Mouse (Mus musculus): Measurements from ENCODE around the gene Eif3f. TPM values are rescaled to one million over a fixed set of nuclear protein-coding genes. Genes with fewer than 3 reads are reported as not detected.

The Eif3f gene
- polyA plus RNA-seq, 1 experiment from 2014 or later, result 68.2 TPM

DNA sequence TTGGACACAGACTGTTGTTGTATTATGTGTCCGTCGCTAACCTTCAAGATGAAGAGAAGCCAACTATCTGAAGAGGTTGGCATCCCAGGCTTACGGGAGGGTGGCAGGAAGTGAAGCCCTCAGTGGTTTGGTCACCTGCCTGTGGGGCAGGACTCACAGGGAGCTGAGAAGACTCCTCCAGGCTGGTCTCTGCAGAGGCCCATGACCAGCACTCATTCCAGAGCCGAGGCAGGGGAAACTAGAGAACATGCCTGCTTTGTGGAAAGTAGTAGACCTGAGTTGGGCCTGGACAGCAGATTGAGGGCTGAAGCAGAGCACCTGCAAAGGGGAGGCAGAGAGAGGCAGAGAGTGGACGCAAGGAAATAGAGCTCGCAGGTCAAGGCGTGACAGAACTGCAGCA, 1.2 kb downstream of the Eif3f start:
- peaks cover 10% of the 10 kb centered on the region for H3K4me1 ChIP-seq (ENCODE audit: control insufficient read depth, insufficient read depth, low read length)
- peak overlapping the region; percentile 83 for H3K4me2 ChIP-seq (ENCODE audit: low read depth, low read length)
- H3K36me3 ChIP-seq (ENCODE audit: control insufficient read depth, insufficient read depth, low read length), result peaks cover 16% of the 10 kb centered on the region
- peak overlapping the region; percentile 98 for H3K9ac ChIP-seq (ENCODE audit: low read depth, low read length)
- no peaks in the 10 kb centered on the region for H3K9me3 ChIP-seq (ENCODE audit: control insufficient read depth, low read length)
- no peaks in the 10 kb centered on the region for H3K27me3 ChIP-seq (replicated peaks; ENCODE audit: control insufficient read depth, insufficient read depth, low read length)
- ATAC-seq, result no peak
- H3K4me3 ChIP-seq (ENCODE audit: low read length), result peak overlapping the region; percentile 99
- WGBS, result 86% methylated on average over 7 of the region's 7 CpGs
- no peak overlapping the region for H3K27ac ChIP-seq (ENCODE audit: low read length)

DNA sequence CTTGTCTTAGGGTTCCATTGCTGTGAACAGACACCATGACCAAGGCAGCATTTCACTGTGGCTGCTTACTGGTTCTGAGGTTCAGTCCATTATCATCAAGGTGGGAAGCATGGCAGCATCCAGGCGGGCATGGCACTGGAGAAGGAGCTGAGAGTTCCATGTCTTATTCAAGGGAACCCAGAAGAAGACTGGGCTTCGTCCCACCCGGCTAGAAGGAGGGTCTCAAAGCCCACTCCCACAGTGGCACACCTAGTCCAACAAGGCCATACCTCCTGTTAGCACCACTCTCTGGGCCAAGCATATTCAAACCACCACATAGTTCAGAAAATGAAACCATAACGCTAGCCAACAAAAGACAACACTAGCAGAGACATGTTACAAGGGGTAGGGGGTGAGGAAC, 2.4 kb downstream of the Eif3f start:
- Histone ChIP-seq H3K27me3 (replicated peaks; ENCODE audit: control insufficient read depth, insufficient read depth, low read length) (no peaks in the 10 kb centered on the region), H3K27ac (ENCODE audit: low read length) (no peak overlapping the region), H3K4me3 (ENCODE audit: low read length) (no peak overlapping the region), H3K36me3 (ENCODE audit: control insufficient read depth, insufficient read depth, low read length) (peaks cover 26% of the 10 kb centered on the region), H3K4me2 (ENCODE audit: low read depth, low read length) (no peak overlapping the region), H3K9me3 (ENCODE audit: control insufficient read depth, low read length) (no peaks in the 10 kb centered on the region), H3K4me1 (ENCODE audit: control insufficient read depth, insufficient read depth, low read length) (peaks cover 10% of the 10 kb centered on the region), H3K9ac (ENCODE audit: low read depth, low read length) (no peak overlapping the region)
- WGBS, result 92% methylated on average over 4 of the region's 4 CpGs
- ATAC-seq, result no peak

GRCm38 (mm10) chr7:108941466-108941865, 7.2 kb downstream of the Eif3f start:
- Histone ChIP-seq H3K4me3 (ENCODE audit: low read length) (no peak overlapping the region), H3K9me3 (ENCODE audit: control insufficient read depth, low read length) (no peaks in the 10 kb centered on the region), H3K27me3 (replicated peaks; ENCODE audit: control insufficient read depth, insufficient read depth, low read length) (no peaks in the 10 kb centered on the region), H3K4me2 (ENCODE audit: low read depth, low read length) (no peak overlapping the region), H3K4me1 (ENCODE audit: control insufficient read depth, insufficient read depth, low read length) (no peaks in the 10 kb centered on the region), H3K9ac (ENCODE audit: low read depth, low read length) (no peak overlapping the region), H3K27ac (ENCODE audit: low read length) (no peak overlapping the region), H3K36me3 (ENCODE audit: control insufficient read depth, insufficient read depth, low read length) (peaks cover 28% of the 10 kb centered on the region)
- ATAC-seq, result no peak
- 86% methylated on average over 9 of the region's 9 CpGs for WGBS

DNA sequence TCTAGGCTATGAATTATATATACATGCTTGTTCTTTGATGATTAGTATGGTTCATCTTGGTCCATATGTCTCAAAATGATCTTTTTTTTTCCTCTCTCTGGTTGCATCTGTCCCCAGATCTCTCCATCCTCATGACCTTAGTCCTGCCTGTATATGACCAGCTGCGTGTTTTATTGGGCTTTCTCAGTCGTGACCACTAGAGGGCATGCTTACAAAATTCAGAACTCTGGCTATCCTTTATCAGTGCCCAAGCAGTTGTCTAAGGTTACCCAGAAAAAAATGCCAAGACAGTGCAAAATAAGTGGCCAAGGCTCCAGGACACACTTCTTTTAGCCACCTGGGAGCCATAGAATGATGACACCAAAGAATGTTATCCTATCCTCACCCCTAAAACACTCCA, 9.8 kb downstream of the Eif3f start:
- no peak overlapping the region for H3K27ac ChIP-seq (ENCODE audit: low read length)
- no peaks in the 10 kb centered on the region for H3K9me3 ChIP-seq (ENCODE audit: control insufficient read depth, low read length)
- peaks cover 16% of the 10 kb centered on the region; the same call in 1 of the 2 replicates for H3K36me3 ChIP-seq (ENCODE audit: control insufficient read depth, insufficient read depth, low read length)
- WGBS, result 10% methylated on average over 2 of the region's 2 CpGs
- no peaks in the 10 kb centered on the region; the same call in 1 of the 2 replicates for H3K27me3 ChIP-seq (replicated peaks; ENCODE audit: control insufficient read depth, insufficient read depth, low read length)
- H3K4me1 ChIP-seq (ENCODE audit: control insufficient read depth, insufficient read depth, low read length), result no peaks in the 10 kb centered on the region
- H3K4me3 ChIP-seq (ENCODE audit: low read length), result no peak overlapping the region
- H3K9ac ChIP-seq (ENCODE audit: low read depth, low read length), result no peak overlapping the region
- H3K4me2 ChIP-seq (ENCODE audit: low read depth, low read length), result no peak overlapping the region
- peak; percentile 66 for ATAC-seq

DNA sequence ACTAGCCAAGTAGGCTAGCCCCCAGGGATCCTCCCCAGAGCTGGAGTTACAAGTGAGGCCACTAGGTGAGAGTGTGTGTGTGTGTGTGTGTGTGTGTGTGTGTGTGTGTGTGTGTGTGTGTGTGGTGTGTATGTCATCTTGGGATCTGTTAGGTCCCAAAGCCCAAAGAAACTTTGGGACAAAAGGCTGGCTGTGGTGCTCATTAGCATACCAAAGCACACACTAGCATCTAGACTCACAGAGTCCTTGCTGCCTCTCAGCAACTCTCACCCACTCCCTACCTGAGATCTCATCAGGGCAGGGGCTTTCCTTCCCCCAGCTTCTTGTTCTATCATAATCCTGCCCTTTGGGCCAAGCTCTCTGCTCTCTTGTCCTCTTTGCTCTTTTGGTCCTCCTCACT, 14.4 kb downstream of the Eif3f start:
- H3K4me1 ChIP-seq (ENCODE audit: control insufficient read depth, insufficient read depth, low read length), result peaks cover 11% of the 10 kb centered on the region
- no peak overlapping the region for H3K27ac ChIP-seq (ENCODE audit: low read length)
- peaks cover 21% of the 10 kb centered on the region for H3K27me3 ChIP-seq (replicated peaks; ENCODE audit: control insufficient read depth, insufficient read depth, low read length)
- H3K4me2 ChIP-seq (ENCODE audit: low read depth, low read length), result no peak overlapping the region
- no peak for ATAC-seq
- no peak overlapping the region for H3K9ac ChIP-seq (ENCODE audit: low read depth, low read length)
- H3K9me3 ChIP-seq (ENCODE audit: control insufficient read depth, low read length), result no peaks in the 10 kb centered on the region
- no peak overlapping the region for H3K4me3 ChIP-seq (ENCODE audit: low read length)
- no peaks in the 10 kb centered on the region for H3K36me3 ChIP-seq (ENCODE audit: control insufficient read depth, insufficient read depth, low read length)

DNA sequence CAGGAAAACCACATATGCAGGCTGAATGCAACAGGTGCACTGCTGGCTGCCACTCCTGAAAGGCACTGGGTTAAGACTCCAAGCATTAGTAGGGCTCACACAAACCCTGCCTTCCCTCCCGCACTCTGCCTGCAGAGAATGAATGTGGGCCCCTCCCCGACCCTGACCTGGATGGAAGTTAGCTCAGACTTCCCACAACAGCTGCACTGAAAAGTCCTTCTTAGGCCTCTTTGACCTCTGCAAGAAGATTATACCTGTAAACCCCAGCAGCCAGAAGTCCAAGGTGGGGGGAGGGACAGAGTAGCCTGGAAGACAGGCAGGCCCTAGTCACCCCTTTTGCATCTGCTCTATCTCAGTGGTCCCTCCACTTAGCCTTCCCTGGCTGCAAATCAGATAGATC, 15.1 kb downstream of the Eif3f start:
- H3K4me1 ChIP-seq (ENCODE audit: control insufficient read depth, insufficient read depth, low read length), result peaks cover 11% of the 10 kb centered on the region
- H3K4me2 ChIP-seq (ENCODE audit: low read depth, low read length), result no peak overlapping the region
- no peaks in the 10 kb centered on the region for H3K36me3 ChIP-seq (ENCODE audit: control insufficient read depth, insufficient read depth, low read length)
- no peak for ATAC-seq
- H3K27ac ChIP-seq (ENCODE audit: low read length), result no peak overlapping the region
- peaks cover 21% of the 10 kb centered on the region for H3K27me3 ChIP-seq (replicated peaks; ENCODE audit: control insufficient read depth, insufficient read depth, low read length)
- 44% methylated on average over 2 of the region's 2 CpGs for WGBS
- H3K9ac ChIP-seq (ENCODE audit: low read depth, low read length), result no peak overlapping the region
- no peaks in the 10 kb centered on the region for H3K9me3 ChIP-seq (ENCODE audit: control insufficient read depth, low read length)
- H3K4me3 ChIP-seq (ENCODE audit: low read length), result no peak overlapping the region

DNA sequence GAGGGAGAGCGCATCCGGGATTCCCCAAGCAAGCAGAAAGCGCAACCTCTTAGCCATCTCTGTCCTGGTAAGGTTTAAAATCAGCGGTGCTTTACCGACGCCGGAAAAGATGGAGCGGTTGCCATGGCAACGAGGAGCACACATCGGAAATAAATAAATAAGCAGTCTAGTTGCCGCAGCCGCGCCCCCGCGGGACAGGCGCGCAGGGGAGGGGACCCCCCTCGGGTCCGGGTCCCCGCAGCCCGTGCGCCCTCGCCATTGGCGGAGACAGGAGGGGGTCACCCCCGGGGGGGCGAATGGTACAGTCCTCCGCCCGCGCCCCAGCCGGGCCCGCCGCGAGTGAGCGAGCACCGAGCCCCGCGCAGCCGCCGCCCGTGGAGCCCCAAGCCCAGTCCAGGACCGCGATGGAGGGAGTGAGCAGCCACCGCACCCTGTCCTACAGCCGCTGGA, 16.1 kb downstream of the Eif3f start, which contains the start of gene Tub:
TSS of gene Tub (plus strand) at position 27 of the 450 bp plus-strand sequence.
- H3K4me3 ChIP-seq (ENCODE audit: low read length), result peak within 1 kb of the TSS; percentile 47
- peaks cover 11% of the 10 kb centered on the region for H3K4me1 ChIP-seq (ENCODE audit: control insufficient read depth, insufficient read depth, low read length)
- H3K27me3 ChIP-seq (replicated peaks; ENCODE audit: control insufficient read depth, insufficient read depth, low read length), result peaks cover 21% of the 10 kb centered on the region
- peak; percentile 60 for ATAC-seq
- H3K36me3 ChIP-seq (ENCODE audit: control insufficient read depth, insufficient read depth, low read length), result no peaks in the 10 kb centered on the region
- H3K9me3 ChIP-seq (ENCODE audit: control insufficient read depth, low read length), result no peaks in the 10 kb centered on the region
- H3K27ac ChIP-seq (ENCODE audit: low read length), result no peak within 1 kb of the TSS
- H3K9ac ChIP-seq (ENCODE audit: low read depth, low read length), result peak within 1 kb of the TSS; percentile 30
- 2% methylated on average over 43 of the region's 44 CpGs for WGBS
- peak within 1 kb of the TSS; percentile 73 for H3K4me2 ChIP-seq (ENCODE audit: low read depth, low read length)

DNA sequence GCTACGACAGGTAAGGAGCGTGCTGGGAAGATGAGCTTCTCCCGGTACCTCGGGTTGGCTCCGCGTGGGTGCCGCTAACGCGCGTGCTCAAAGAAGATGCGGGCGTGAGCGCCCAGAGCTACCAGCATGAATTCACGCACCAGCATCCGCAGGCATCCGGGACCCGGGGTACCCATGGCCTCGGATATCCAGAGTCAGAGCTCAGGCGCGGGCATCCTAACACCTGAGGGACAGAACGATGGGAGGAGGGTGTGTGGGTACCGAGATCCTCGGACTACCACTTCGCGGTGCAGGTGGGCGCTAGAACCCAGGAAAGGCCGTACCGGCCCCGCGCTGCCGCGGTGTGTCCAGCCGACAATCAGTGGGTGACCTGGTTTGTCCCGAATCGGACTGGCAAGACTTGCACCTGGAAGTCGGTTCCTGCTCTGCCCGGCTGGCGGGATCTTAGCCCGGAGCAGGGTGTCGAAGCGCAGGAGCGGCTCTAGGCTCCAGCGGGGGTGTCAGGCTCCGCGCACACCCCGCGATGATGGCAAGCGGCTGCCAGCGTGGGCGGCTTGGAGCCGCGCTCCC, 16.6 kb downstream of the Eif3f start:
- Histone ChIP-seq H3K9me3 (ENCODE audit: control insufficient read depth, low read length) (no peaks in the 10 kb centered on the region), H3K4me1 (ENCODE audit: control insufficient read depth, insufficient read depth, low read length) (peaks cover 11% of the 10 kb centered on the region), H3K4me3 (ENCODE audit: low read length) (peak overlapping the region; percentile 47), H3K36me3 (ENCODE audit: control insufficient read depth, insufficient read depth, low read length) (no peaks in the 10 kb centered on the region), H3K4me2 (ENCODE audit: low read depth, low read length) (peak overlapping the region; percentile 73), H3K27me3 (replicated peaks; ENCODE audit: control insufficient read depth, insufficient read depth, low read length) (peaks cover 21% of the 10 kb centered on the region), H3K27ac (ENCODE audit: low read length) (no peak overlapping the region), H3K9ac (ENCODE audit: low read depth, low read length) (peak overlapping the region; percentile 30)
- ATAC-seq, result peak; percentile 32; the same call in 1 of the 2 replicates
- 2% methylated on average over 52 of the region's 52 CpGs for WGBS

GRCm38 (mm10) chr7:108952801-108953200, 18.6 kb downstream of the Eif3f start:
- no peak for ATAC-seq
- H3K4me2 ChIP-seq (ENCODE audit: low read depth, low read length), result no peak overlapping the region
- H3K36me3 ChIP-seq (ENCODE audit: control insufficient read depth, insufficient read depth, low read length), result no peaks in the 10 kb centered on the region
- no peaks in the 10 kb centered on the region for H3K9me3 ChIP-seq (ENCODE audit: control insufficient read depth, low read length)
- peaks cover 11% of the 10 kb centered on the region for H3K4me1 ChIP-seq (ENCODE audit: control insufficient read depth, insufficient read depth, low read length)
- no peak overlapping the region for H3K27ac ChIP-seq (ENCODE audit: low read length)
- 80% methylated on average over 6 of the region's 6 CpGs for WGBS
- peaks cover 21% of the 10 kb centered on the region for H3K27me3 ChIP-seq (replicated peaks; ENCODE audit: control insufficient read depth, insufficient read depth, low read length)
- no peak overlapping the region for H3K4me3 ChIP-seq (ENCODE audit: low read length)
- H3K9ac ChIP-seq (ENCODE audit: low read depth, low read length), result no peak overlapping the region

- no peaks in the 10 kb centered on the region for H3K9me3 ChIP-seq (ENCODE audit: control insufficient read depth, low read length)
- peaks cover 21% of the 10 kb centered on the region for H3K27me3 ChIP-seq (replicated peaks; ENCODE audit: control insufficient read depth, insufficient read depth, low read length)
- H3K4me1 ChIP-seq (ENCODE audit: control insufficient read depth, insufficient read depth, low read length), result peaks cover 11% of the 10 kb centered on the region
- WGBS, result 56% methylated on average over 4 of the region's 4 CpGs
- H3K36me3 ChIP-seq (ENCODE audit: control insufficient read depth, insufficient read depth, low read length), result no peaks in the 10 kb centered on the region
- H3K4me3 ChIP-seq (ENCODE audit: low read length), result no peak overlapping the region
- no peak overlapping the region for H3K4me2 ChIP-seq (ENCODE audit: low read depth, low read length)
- no peak for ATAC-seq
- H3K9ac ChIP-seq (ENCODE audit: low read depth, low read length), result no peak overlapping the region
- H3K27ac ChIP-seq (ENCODE audit: low read length), result no peak overlapping the region
These were observed 20.0 kb downstream of the Eif3f start for GRCm38 (mm10) chr7:108954185-108954584.
